Mouse (Mus musculus): Measurements from ENCODE around the gene Gpr4.

DNA sequence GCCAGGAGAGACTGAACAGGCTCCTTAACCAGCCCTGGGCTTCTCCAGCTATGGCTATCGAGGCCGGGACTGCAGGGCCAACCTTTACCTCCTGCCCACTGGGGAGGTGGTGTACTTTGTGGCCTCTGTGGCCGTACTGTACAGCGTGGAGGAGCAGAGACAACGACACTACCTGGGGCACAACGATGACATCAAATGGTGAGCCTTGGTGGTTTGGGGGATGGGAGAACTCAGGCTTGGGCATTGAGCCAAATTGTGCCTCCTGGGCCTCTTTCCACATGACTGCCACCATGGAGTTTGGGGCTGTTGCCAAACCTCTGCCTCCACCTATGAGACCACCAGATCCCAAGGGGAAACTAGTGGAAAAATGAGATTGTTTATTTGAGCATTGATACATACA lies 27.6 kb upstream of the Gpr4 start:
- no peak for TF ChIP-seq GATA1 (IDR thresholded peaks at IDR 0.05; ENCODE audit: borderline replicate concordance, low read length)
- no peak for TF ChIP-seq FLI1 (IDR thresholded peaks at IDR 0.05; ENCODE audit: low read length)

Measured in megakaryocyte, embryonic 14.5 days (primary cell).